Mouse (Mus musculus): ENCODE data around the gene Uhrf1. TPM values are rescaled to one million over a fixed set of nuclear protein-coding genes. Genes with fewer than 3 reads are reported as not detected.
"Not testable (repeated sequence)": the region's sequence is repeated elsewhere in the genome, so short reads cannot be mapped to it uniquely, and the experiment has no call there.

Gene Uhrf1
- 29.2 and 30.7 TPM in 2 replicates for polyA plus RNA-seq (2012; rRNA removed)

GRCm38 (mm10) chr17:56303160-56303846 is at the start of gene Uhrf1:
Gene Uhrf1 (plus strand): TSS chr17:56303321.
- WGBS = under 1% methylated on average over 43 of the region's 43 CpGs
- peak; percentile 67 for DNase-seq (ENCODE audit: low read depth, low spot score)

DNA sequence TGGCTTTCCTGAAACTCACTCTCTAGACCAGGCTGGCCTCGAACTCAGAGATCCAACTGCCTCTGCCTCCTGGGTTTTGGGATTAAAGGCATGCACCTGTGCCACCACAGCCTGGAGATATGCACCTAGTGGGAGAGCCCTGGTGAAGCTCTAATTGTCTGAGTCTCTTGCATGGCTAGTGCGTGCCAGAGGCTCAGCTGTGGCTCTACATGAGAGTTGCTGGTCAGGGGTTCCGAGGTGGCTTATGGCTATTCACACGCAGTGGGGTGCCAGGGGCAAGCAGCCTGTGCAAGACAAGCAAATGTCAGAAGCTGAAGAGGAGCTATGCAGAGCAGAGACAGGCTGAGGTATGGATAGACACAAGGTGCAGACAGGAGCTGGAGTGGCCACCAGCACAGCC is 48.4 kb upstream of the Uhrf1 start:
- 83% methylated on average over 4 of the region's 4 CpGs for WGBS
- DNase-seq (ENCODE audit: low read depth, low spot score) = no peak

GRCm38 (mm10) chr17:56255429-56255828 is 47.7 kb upstream of the Uhrf1 start:
- DNase-seq (ENCODE audit: low read depth, low spot score) = no peak
- WGBS = 16% methylated on average over 9 of the region's 9 CpGs

DNA sequence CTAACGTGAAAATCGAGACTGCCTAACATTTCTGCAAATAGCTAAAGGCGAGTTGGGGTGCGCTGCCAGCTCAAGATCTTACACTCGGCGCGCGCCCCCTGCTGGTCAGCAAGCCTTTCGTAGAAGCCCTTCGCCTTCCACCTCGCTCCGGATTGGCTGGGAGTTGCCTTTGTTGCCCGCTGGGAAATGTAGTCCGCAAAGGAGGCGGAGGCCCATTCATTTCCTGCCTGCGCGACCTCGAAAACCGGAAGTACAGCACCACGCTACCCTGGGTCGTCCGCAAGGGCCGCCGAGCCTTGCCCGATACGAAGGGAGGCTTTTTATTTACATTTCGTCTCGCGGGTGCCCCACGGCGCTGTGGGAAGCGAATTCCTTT is 47.3 kb upstream of the Uhrf1 start:
- DNase-seq (ENCODE audit: low read depth, low spot score) = peak; percentile 98
- WGBS = under 1% methylated on average over 32 of the region's 32 CpGs

DNA sequence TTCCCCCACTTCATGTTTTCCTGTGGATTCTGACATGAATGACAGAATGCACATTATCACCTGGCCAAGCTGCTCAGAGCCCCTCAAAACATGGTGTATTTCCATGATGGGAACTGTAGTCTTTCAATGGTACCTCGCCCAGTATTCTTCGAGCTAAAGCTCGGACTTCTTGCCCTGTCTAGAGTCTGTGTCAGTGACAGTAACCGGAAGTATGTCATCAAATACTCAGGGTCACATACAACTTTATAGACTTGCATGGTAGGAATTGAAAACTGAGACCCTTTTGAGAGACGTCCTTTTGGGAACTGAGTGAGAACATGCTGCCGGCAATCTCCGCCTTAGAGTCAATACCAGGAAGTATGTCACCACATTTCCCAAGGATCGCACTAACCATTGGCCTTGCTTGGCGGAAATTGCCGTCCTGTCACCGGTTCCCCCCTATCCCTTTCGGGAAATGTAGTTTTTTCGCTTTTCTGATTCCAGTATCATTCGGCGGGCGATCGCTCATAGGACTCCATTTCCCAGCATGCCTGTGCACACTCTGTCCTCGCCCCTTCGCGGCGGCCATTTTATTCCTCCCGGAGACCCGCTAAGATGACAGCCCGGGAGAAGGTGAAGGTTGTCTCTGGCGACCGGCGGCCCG is 46.8 kb upstream of the Uhrf1 start, which contains the start of gene Fem1a:
Fem1a (plus strand) TSS at position 572 of the 643 bp plus-strand sequence.
- under 1% methylated on average over 28 of the region's 28 CpGs for WGBS
- DNase-seq (ENCODE audit: low read depth, low spot score) = peak; percentile 93

- no peak for DNase-seq (ENCODE audit: low read depth, low spot score)
- 5% methylated on average over 58 of the region's 58 CpGs for WGBS
Observed at GRCm38 (mm10) chr17:56257181-56257894, 45.8 kb upstream of the Uhrf1 start.

DNA sequence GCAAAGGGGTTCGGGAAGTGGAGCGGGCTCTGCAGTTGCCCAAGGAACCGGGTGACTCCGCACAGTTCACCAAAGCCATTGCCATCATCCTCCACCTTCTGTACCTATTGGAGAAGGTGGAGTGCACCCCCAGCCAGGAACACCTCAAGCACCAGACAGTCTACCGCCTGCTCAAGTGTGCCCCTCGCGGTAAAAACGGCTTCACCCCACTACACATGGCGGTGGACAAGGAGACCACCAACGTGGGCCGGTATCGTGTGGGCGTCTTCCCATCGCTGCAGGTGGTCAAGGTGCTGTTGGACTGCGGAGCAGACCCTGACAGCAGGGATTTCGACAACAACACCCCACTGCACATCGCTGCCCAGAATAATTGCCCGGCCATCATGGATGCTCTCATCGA is 44.9 kb upstream of the Uhrf1 start:
- WGBS = 91% methylated on average over 19 of the region's 19 CpGs

DNA sequence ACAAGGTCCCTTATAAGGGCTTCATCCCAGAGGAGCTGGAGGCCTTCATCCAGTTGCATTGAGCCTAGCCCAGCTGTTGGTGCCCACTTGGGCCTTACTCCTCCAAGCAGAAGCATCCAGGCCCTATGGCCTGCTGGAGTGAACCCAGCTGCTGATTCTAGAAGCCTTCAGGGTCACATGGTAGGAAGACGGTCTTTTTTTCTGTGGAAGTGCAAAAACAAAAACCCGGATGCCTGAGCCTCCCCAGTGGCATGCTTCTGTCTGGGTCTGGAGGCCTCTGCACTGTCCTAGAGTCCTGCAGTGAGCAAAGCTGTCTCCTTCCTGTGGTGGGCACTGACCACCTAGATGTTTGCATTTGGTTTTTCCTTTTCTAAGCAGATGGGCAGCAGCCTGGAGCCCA is 44.3 kb upstream of the Uhrf1 start:
- 55% methylated on average over 2 of the region's 2 CpGs for WGBS
- not testable (repeated sequence) for DNase-seq (ENCODE audit: low read depth, low spot score)

More for the DNA sequence above, 44.9 kb upstream of the Uhrf1 start:
- not testable (repeated sequence) for DNase-seq (ENCODE audit: low read depth, low spot score)

DNA sequence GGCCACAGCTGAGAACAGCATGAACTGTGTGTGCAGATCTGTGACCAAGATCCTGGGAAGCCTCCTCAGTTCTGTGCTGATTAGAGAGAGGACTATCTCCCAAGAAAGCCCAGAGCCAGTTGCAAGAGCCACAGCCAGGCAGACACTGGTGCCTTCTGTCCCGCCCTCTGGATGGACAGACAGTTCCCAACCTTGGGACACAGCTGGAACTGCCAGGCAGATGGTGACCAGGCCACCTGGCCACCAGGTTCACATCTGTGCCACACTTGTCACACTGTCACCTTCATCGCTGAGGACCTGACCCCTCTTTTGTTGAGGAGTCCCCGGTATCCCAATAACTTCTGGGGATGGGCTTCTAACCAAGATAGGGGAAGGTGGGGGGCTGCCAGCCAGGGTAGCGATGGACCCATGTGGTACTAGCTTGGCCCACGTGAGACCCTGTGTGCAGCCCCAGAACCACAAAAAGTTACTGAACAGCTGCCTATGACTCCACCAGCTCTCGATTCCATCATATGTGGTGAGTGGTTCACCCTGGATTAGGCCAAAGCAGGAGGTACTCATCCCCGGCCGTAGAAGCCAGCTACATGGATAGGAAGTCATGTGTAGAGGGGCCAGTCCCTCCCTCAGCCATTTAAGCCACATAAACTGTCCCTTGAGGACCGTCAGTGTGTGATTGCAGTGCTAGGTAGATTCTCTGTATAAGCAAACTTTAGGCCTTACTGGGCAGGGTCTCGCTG is 43.7 kb upstream of the Uhrf1 start:
- WGBS = 81% methylated on average over 10 of the region's 10 CpGs

DNA sequence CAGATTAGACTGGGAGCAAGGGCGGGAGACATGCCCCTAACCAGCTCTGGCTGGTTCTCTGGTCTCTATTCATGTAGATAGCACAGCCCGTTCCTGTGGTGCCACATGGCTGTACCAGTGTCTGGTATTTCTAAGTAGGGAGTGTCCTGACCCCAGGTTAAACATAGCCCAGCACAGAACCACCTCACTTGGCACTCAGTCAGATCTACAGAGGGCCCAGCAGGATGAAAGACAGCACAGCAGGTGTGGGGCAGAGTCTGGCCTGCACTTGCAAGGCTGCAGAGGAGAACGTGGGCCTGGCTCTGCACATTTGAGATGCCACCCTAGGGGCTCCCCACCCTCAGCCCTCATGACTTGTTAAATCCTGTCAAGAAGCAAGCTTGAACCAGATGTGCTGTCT is 42.0 kb upstream of the Uhrf1 start:
- 43% methylated on average over 3 of the region's 3 CpGs for WGBS
- DNase-seq (ENCODE audit: low read depth, low spot score) = no peak

More for the DNA sequence above, 43.7 kb upstream of the Uhrf1 start:
- DNase-seq (ENCODE audit: low read depth, low spot score) = no peak

GRCm38 (mm10) chr17:56262645-56263094 is 40.5 kb upstream of the Uhrf1 start:
- no peak for DNase-seq (ENCODE audit: low read depth, low spot score)
- WGBS = 75% methylated on average over 3 of the region's 3 CpGs

DNA sequence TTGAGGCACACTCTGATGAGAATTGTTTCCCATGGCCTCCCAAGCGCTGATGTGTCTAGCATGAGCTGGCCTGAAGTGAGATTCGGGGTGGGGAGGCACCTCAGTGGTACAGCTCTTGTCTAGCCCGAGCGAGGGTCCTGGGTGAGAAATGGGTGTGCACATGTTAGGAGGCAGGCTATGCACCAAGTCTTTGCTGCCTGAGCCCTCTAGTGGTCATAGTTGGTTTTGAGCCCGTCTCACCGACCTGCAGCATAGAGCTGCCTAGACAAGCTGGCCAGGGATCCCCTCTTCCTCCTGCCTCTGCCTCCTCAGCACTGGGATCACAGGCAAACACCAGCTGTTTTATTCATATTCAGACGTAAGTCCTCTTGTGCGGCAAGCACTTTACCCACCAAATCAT is 39.1 kb upstream of the Uhrf1 start:
- no peak for DNase-seq (ENCODE audit: low read depth, low spot score)
- 14% methylated on average over 8 of the region's 8 CpGs for WGBS

GRCm38 (mm10) chr17:56265011-56265410 is 38.1 kb upstream of the Uhrf1 start:
- WGBS = 61% methylated on average over 4 of the region's 4 CpGs
- DNase-seq (ENCODE audit: low read depth, low spot score) = no peak

- no peak for DNase-seq (ENCODE audit: low read depth, low spot score)
- 21% methylated on average over 3 of the region's 3 CpGs for WGBS
Observed at GRCm38 (mm10) chr17:56265869-56266268, 37.3 kb upstream of the Uhrf1 start.

DNA sequence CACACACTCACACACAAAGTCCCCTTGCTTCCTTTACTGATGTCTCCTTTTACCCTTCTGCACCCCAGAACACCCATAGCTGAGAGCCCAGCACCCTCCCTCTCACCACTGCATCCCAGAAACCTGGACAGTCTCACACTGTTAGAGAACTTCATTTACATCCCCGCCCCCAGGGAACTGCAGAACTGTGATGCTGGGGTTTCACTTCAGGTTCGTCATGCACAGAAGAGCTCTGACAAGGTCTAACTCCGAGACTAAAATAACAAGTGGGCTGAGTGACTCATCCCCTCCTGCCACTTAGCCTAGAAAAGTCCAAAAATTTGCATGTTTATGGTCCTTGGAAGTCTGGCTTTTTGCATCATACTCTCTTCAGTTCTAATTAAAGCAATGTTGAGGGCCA is 36.9 kb upstream of the Uhrf1 start:
- no peak for DNase-seq (ENCODE audit: low read depth, low spot score)
- WGBS = 42% methylated on average over 3 of the region's 3 CpGs

- 10% methylated on average over 12 of the region's 12 CpGs for WGBS
- DNase-seq (ENCODE audit: low read depth, low spot score) = no peak
Observed at GRCm38 (mm10) chr17:56269153-56269630, 33.9 kb upstream of the Uhrf1 start.

DNA sequence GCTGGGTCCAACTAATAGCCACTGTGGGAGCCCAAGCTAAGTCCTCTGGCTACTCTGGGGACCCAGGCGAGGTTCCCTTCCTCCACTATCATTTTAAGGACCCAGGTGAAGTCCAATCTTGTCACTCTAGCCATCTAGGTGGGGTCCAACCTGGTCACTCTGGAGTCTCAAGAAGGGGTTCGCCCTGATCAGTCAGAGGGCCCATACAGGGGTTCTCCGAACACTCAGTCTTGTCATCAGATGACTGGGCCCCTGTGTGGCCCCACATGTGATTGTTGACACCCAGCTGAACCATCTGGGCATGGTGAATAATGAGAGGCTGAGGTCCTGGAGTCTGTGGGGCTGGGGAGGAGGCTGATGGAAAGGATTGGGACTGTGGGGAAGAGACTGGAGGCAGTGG is 33.4 kb upstream of the Uhrf1 start:
- WGBS = 73% methylated on average over 3 of the region's 3 CpGs
- no peak for DNase-seq (ENCODE audit: low read depth, low spot score)

- WGBS = 86% methylated on average over 12 of the region's 12 CpGs
- no peak for DNase-seq (ENCODE audit: low read depth, low spot score)
Observed at GRCm38 (mm10) chr17:56271609-56272253, 31.4 kb upstream of the Uhrf1 start.

- 43% methylated on average over 3 of the region's 3 CpGs for WGBS
- no peak for DNase-seq (ENCODE audit: low read depth, low spot score)
Observed at GRCm38 (mm10) chr17:56272644-56273043, 30.5 kb upstream of the Uhrf1 start.
